Mouse (Mus musculus) stomach, embryonic 16.5 days (tissue): ENCODE data around the gene Ero1l. TPM values are rescaled to one million over a fixed set of nuclear protein-coding genes. Genes with fewer than 3 reads are reported as not detected.

Experiments used
- ATAC-seq: fragments of 200-750 bp; cut with Nextera tagmentation; 2 replicates; pipeline ENCODE4 v1.8.0; 2017; ENCODE audit warnings: moderate number of reproducible peaks, moderate TSS enrichment; ENCODE audit not compliant: insufficient read depth, low FRiP score
- H3K27ac ChIP-seq: fragments of 300-500 bp; sonication (generic); 2 replicates; pipeline ENCODE4 v1.5.1; 2014; ENCODE audit warnings: low read length
- H3K27me3 ChIP-seq: fragments of 300-500 bp; sonication (generic); 2 replicates; pipeline ENCODE4 v1.6.1; 2014; ENCODE audit warnings: low read length, control low read depth, mixed read lengths; ENCODE audit not compliant: control insufficient read depth, insufficient read depth
- H3K36me3 ChIP-seq: fragments of 300-500 bp; sonication (generic); 2 replicates; pipeline ENCODE4 v1.6.1; 2014; ENCODE audit warnings: low read length; ENCODE audit not compliant: control insufficient read depth, insufficient read depth
- H3K4me1 ChIP-seq: fragments of 300-500 bp; sonication (generic); 2 replicates; pipeline ENCODE4 v1.6.1; 2014; ENCODE audit warnings: low read length, control low read depth, mixed read lengths; ENCODE audit not compliant: control insufficient read depth, insufficient read depth
- H3K4me2 ChIP-seq: fragments of 300-500 bp; sonication (generic); 2 replicates; pipeline ENCODE4 v1.6.1; 2014; ENCODE audit warnings: low read depth, low read length, mixed read lengths
- H3K4me3 ChIP-seq: fragments of 300-500 bp; sonication (generic); replicated peaks from 2 replicates; pipeline ENCODE4 v1.5.1; 2014; ENCODE audit warnings: mild to moderate bottlenecking, low read length
- H3K9ac ChIP-seq: fragments of 300-500 bp; sonication (generic); 2 replicates; pipeline ENCODE4 v1.6.1; 2014; ENCODE audit warnings: low read length
- H3K9me3 ChIP-seq: fragments of 300-500 bp; sonication (generic); replicated peaks from 2 replicates; pipeline ENCODE4 v1.6.1; 2016; ENCODE audit warnings: low read length, control low read depth; ENCODE audit not compliant: control insufficient read depth
- WGBS: fragments of 180-500 bp; shearing (Covaris S2); extraction: QIAGEN DNeasy Blood & Tissue Kit; methylation state at CpG from one replicate; pipeline ENCODE4 v1.1.7; 2014; 5-methylcytosine and 5-hydroxymethylcytosine counted together
- polyA plus RNA-seq: library from polyadenylated mRNA; unstranded; fragments of >200 nt; fragmentation: Nextera tagmentation; extraction: Ambion mirVana; gene quantifications from 2 replicates; pipeline ENCODE4 v1.2.1, GENCODE M21; 2015

Ero1l gene
- polyA plus RNA-seq, 1 experiment from 2014 or later = 51.9 TPM

GRCm38 (mm10) chr14:45325471-45325870, 6.9 kb upstream of the Ero1l start:
- Histone ChIP-seq H3K4me3 (no peak overlapping the region), H3K27me3 (no peaks in the 10 kb centered on the region), H3K27ac (no peak overlapping the region), H3K9me3 (no peaks in the 10 kb centered on the region), H3K4me2 (no peak overlapping the region), H3K36me3 (no peaks in the 10 kb centered on the region), H3K4me1 (no peaks in the 10 kb centered on the region), H3K9ac (no peak overlapping the region)
- ATAC-seq = no peak

DNA sequence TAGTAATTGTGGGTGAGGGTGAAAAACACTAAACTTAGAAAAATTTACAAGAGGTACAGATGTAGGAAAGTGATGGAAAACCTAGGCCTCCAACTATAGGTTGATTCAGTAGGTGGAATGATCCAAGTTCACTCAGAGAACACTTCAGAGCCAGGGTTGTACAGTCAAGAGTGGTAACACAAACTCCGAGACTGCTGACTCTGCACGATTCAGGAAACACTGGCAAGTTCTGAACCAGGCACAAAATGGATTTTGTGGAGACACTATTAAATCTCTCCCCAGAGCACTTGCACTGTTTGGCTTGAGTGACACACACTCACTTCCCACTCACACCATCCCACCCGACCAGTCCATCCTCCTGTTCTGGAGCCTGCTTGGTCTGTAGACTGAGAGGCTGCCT, 4.7 kb upstream of the Ero1l start:
- Histone ChIP-seq H3K4me2 (no peak overlapping the region), H3K36me3 (no peaks in the 10 kb centered on the region), H3K9me3 (no peaks in the 10 kb centered on the region), H3K4me1 (no peaks in the 10 kb centered on the region), H3K27me3 (no peaks in the 10 kb centered on the region), H3K9ac (no peak overlapping the region), H3K27ac (no peak overlapping the region), H3K4me3 (no peak overlapping the region)
- 78% methylated on average over 3 of the region's 3 CpGs for WGBS
- ATAC-seq = no peak

DNA sequence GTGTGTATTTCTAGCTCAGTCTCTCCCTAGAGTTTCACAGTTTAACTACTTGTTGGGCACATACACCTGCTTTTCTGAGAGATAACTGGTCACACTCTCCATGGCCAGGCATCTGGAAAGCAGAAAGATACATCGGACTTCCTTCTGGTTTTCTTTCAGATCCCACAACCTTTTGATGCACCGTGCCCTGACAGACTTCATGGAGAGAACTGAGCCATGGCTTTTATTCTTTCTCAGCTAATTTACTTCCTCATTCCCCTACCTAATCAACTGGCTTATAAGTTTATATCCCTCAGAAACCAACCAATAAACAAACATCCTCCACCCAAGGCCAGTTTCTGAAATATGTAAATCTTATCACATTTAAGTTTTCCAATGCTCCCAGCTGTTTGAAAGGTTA, 3.9 kb upstream of the Ero1l start:
- Histone ChIP-seq H3K4me2 (no peak overlapping the region), H3K9ac (no peak overlapping the region), H3K4me3 (no peak overlapping the region), H3K27me3 (no peaks in the 10 kb centered on the region), H3K36me3 (no peaks in the 10 kb centered on the region), H3K4me1 (peaks cover 1% of the 10 kb centered on the region), H3K9me3 (no peaks in the 10 kb centered on the region), H3K27ac (no peak overlapping the region)
- ATAC-seq = no peak
- WGBS = 84% methylated on average over 2 of the region's 2 CpGs

DNA sequence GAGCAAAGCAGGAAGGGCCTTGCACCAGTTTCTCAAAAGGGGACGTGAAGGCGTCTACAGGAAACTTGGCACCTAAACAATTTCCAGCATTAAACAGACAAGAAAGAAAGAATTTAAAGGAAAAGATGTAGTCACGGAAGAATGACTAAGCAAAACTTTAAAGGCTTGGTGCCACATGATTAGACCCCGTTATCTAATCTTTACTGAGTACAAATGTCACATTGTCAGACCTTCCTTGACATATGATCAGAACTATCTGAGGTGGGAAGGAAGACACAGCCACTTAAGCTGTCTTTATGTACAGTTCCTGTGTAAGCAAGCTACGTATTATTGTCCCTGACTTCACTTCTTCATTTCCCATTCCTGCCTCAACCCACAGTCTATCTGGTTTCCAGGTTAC, 3.1 kb upstream of the Ero1l start:
- H3K4me1 ChIP-seq = peaks cover 7% of the 10 kb centered on the region
- WGBS = 63% methylated on average over 5 of the region's 5 CpGs
- H3K27me3 ChIP-seq = no peaks in the 10 kb centered on the region
- H3K9ac ChIP-seq = no peak overlapping the region
- no peak overlapping the region for H3K4me3 ChIP-seq
- H3K4me2 ChIP-seq = no peak overlapping the region
- H3K36me3 ChIP-seq = no peaks in the 10 kb centered on the region
- ATAC-seq = no peak
- H3K9me3 ChIP-seq = no peaks in the 10 kb centered on the region
- no peak overlapping the region for H3K27ac ChIP-seq

GRCm38 (mm10) chr14:45321067-45321466, 2.5 kb upstream of the Ero1l start:
- Histone ChIP-seq H3K4me2 (no peak overlapping the region), H3K36me3 (no peaks in the 10 kb centered on the region), H3K27ac (no peak overlapping the region), H3K9ac (no peak overlapping the region), H3K4me1 (peaks cover 7% of the 10 kb centered on the region), H3K27me3 (no peaks in the 10 kb centered on the region), H3K4me3 (no peak overlapping the region), H3K9me3 (no peaks in the 10 kb centered on the region)
- no peak for ATAC-seq
- WGBS = 83% methylated on average over 3 of the region's 3 CpGs

DNA sequence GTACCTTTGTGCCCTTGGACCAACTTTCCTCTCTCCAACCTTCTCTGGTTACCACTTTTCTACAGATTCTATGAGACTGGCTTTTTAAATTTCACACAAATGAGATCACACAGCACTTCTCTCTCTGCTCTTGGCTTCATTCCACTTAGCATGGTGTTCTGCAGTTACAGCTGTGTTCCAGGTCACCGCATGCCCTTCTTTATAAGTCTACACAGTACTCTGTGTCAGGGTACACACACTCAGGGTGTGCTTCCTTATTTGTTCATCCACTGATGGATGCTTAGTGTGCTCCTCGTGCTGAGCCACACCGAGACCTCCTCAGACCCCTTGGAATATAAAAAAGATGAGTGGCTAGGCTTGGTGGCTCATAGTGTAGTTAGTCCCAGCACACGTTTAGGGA, 1.5 kb upstream of the Ero1l start:
- no peak overlapping the region for H3K4me2 ChIP-seq
- WGBS = 79% methylated on average over 4 of the region's 4 CpGs

GRCm38 (mm10) chr14:45319237-45319610, 653 bp upstream of the Ero1l start:
- Histone ChIP-seq H3K27me3 (no peaks in the 10 kb centered on the region), H3K4me2 (peak overlapping the region; percentile 77), H3K9ac (no peak overlapping the region), H3K36me3 (no peaks in the 10 kb centered on the region), H3K27ac (no peak overlapping the region; the same call in 1 of the 2 replicates), H3K9me3 (no peaks in the 10 kb centered on the region), H3K4me3 (no peak overlapping the region), H3K4me1 (peaks cover 10% of the 10 kb centered on the region)
- WGBS = 56% methylated on average over 3 of the region's 3 CpGs
- ATAC-seq = no peak

More for the DNA sequence above, 1.5 kb upstream of the Ero1l start:
- ATAC-seq = no peak
- H3K36me3 ChIP-seq = no peaks in the 10 kb centered on the region
- H3K4me3 ChIP-seq = no peak overlapping the region
- H3K9me3 ChIP-seq = no peaks in the 10 kb centered on the region
- H3K4me1 ChIP-seq = peaks cover 7% of the 10 kb centered on the region
- no peak overlapping the region for H3K9ac ChIP-seq
- no peak overlapping the region for H3K27ac ChIP-seq
- H3K27me3 ChIP-seq = no peaks in the 10 kb centered on the region

GRCm38 (mm10) chr14:45317921-45318411, 605 bp downstream of the Ero1l start:
- no peaks in the 10 kb centered on the region for H3K27me3 ChIP-seq
- under 1% methylated on average over 38 of the region's 38 CpGs for WGBS
- no peak; the same call in 1 of the 2 replicates for ATAC-seq
- peak overlapping the region; percentile 97 for H3K27ac ChIP-seq
- peak overlapping the region; percentile 73 for H3K4me2 ChIP-seq
- peak overlapping the region; percentile 92 for H3K9ac ChIP-seq
- peak overlapping the region; percentile 94 for H3K4me3 ChIP-seq
- no peaks in the 10 kb centered on the region for H3K36me3 ChIP-seq
- peaks cover 10% of the 10 kb centered on the region for H3K4me1 ChIP-seq
- no peaks in the 10 kb centered on the region for H3K9me3 ChIP-seq

GRCm38 (mm10) chr14:45316927-45317326, 1.6 kb downstream of the Ero1l start:
- Histone ChIP-seq H3K4me2 (peak overlapping the region; percentile 73), H3K9ac (peak overlapping the region; percentile 18), H3K36me3 (no peaks in the 10 kb centered on the region), H3K4me3 (peak overlapping the region; percentile 94), H3K4me1 (peaks cover 10% of the 10 kb centered on the region), H3K9me3 (no peaks in the 10 kb centered on the region), H3K27me3 (no peaks in the 10 kb centered on the region), H3K27ac (no peak overlapping the region)
- no peak for ATAC-seq
- 70% methylated on average over 5 of the region's 5 CpGs for WGBS

- no peak overlapping the region for H3K27ac ChIP-seq
- no peaks in the 10 kb centered on the region for H3K27me3 ChIP-seq
- WGBS = 90% methylated on average over 14 of the region's 14 CpGs
- no peak overlapping the region for H3K4me2 ChIP-seq
- no peak for ATAC-seq
- H3K4me1 ChIP-seq = 0 out of 2 replicates have a peak, but pooled peaks cover 3% of the 10 kb centered on the region
- H3K4me3 ChIP-seq = no peak overlapping the region
- H3K36me3 ChIP-seq = 0 out of 2 replicates have a peak, but pooled peaks cover under 1% of the 10 kb centered on the region
- no peaks in the 10 kb centered on the region for H3K9me3 ChIP-seq
- H3K9ac ChIP-seq = no peak overlapping the region
Observed at GRCm38 (mm10) chr14:45310101-45310500, 8.5 kb downstream of the Ero1l start.
